Mouse (Mus musculus) cortical plate, adult 2 months (tissue): ENCODE results near the gene Fbxl19.

Source experiments
- CTCF ChIP-seq: fragments of 200-500 bp; IDR thresholded peaks from 2 replicates; pipeline ENCODE4 v1.5.1; 2011; ENCODE audit warnings: mild to moderate bottlenecking, control low read depth, low read length; ENCODE audit not compliant: insufficient read depth; ENCODE audit errors: extremely low read depth
- POLR2A ChIP-seq: fragments of 200-500 bp; IDR thresholded peaks from 2 replicates; pipeline ENCODE4 v1.6.1; 2011; ENCODE audit warnings: mild to moderate bottlenecking, low read length, control low read depth; ENCODE audit not compliant: insufficient read depth; ENCODE audit errors: extremely low read depth

GRCm38 (mm10) chr7:127776878-127777473 lies 32.6 kb downstream of the Fbxl19 start:
- TF ChIP-seq CTCF (no peak), POLR2A (peak; percentile 63; the same call in 1 of the 2 replicates)
